Mouse (Mus musculus) midbrain, embryonic 14.5 days (tissue): Measurements from ENCODE around the gene Spata4. TPM values are rescaled to one million over a fixed set of nuclear protein-coding genes. Genes with fewer than 3 reads are reported as not detected.
A peak's percentile ranks its signal among the peaks of the same experiment; 100 is the strongest.

ENCODE experiments used
- ATAC-seq: fragments of 200-750 bp; cut with Nextera tagmentation; 2 replicates; pipeline ENCODE4 v1.8.0; 2017; ENCODE audit warnings: moderate number of reproducible peaks, moderate library complexity; ENCODE audit not compliant: low FRiP score, low TSS enrichment
- DNase-seq: peaks from one replicate; pipeline ENCODE4 v3.0.0-alpha.2; 2015
- H3K27ac ChIP-seq: fragments of 300-500 bp; sonication (generic); replicated peaks from 2 replicates; pipeline ENCODE4 v1.5.1; 2014; ENCODE audit warnings: mild to moderate bottlenecking, low read depth, low read length, moderate library complexity
- H3K27me3 ChIP-seq: fragments of 300-500 bp; sonication (generic); 2 replicates; pipeline ENCODE4 v1.6.1; 2014; ENCODE audit warnings: low read length, control low read depth, mixed read lengths; ENCODE audit not compliant: control insufficient read depth, insufficient read depth
- H3K36me3 ChIP-seq: fragments of 300-500 bp; sonication (generic); 2 replicates; pipeline ENCODE4 v1.6.1; 2014; ENCODE audit warnings: low read length, control low read depth; ENCODE audit not compliant: control insufficient read depth, insufficient read depth
- H3K4me1 ChIP-seq: fragments of 300-500 bp; sonication (generic); 2 replicates; pipeline ENCODE4 v1.6.1; 2014; ENCODE audit warnings: mild to moderate bottlenecking, antibody characterized with exemption, low read length, control low read depth; ENCODE audit not compliant: control insufficient read depth, insufficient read depth
- H3K4me2 ChIP-seq: fragments of 300-500 bp; sonication (generic); 2 replicates; pipeline ENCODE4 v1.6.1; 2014; ENCODE audit warnings: mild to moderate bottlenecking, low read length, moderate library complexity
- H3K4me3 ChIP-seq: fragments of 300-500 bp; sonication (generic); replicated peaks from 2 replicates; pipeline ENCODE4 v1.5.1; 2014; ENCODE audit warnings: low read depth, low read length
- H3K9ac ChIP-seq: fragments of 300-500 bp; sonication (generic); replicated peaks from 2 replicates; pipeline ENCODE4 v1.6.1; 2014; ENCODE audit warnings: mild to moderate bottlenecking, low read length, moderate library complexity
- H3K9me3 ChIP-seq: fragments of 300-500 bp; sonication (generic); 2 replicates; pipeline ENCODE4 v1.6.1; 2016; ENCODE audit warnings: low read length, control low read depth, mixed read lengths; ENCODE audit not compliant: control insufficient read depth
- WGBS: fragments of 180-500 bp; shearing (Covaris S2); extraction: QIAGEN DNeasy Blood & Tissue Kit; methylation state at CpG from one replicate; pipeline ENCODE4 v1.1.7; 2014; 5-methylcytosine and 5-hydroxymethylcytosine counted together
- polyA plus RNA-seq: library from polyadenylated mRNA; unstranded; fragments of >200 nt; fragmentation: Nextera tagmentation; extraction: Ambion mirVana; gene quantifications from 2 replicates; pipeline ENCODE4 v1.2.1, GENCODE M21; 2014

The Spata4 gene
- polyA plus RNA-seq, 1 experiment from 2014 or later = not detected

- H3K27ac ChIP-seq = no peak overlapping the region
- H3K9ac ChIP-seq = no peak overlapping the region
- WGBS = 56% methylated on average over 4 of the region's 4 CpGs
- no peak for ATAC-seq
- DNase-seq = peak; percentile 47
- no peaks in the 10 kb centered on the region for H3K9me3 ChIP-seq
- no peak overlapping the region for H3K4me2 ChIP-seq
- no peaks in the 10 kb centered on the region for H3K36me3 ChIP-seq
- no peaks in the 10 kb centered on the region for H3K27me3 ChIP-seq
- no peaks in the 10 kb centered on the region for H3K4me1 ChIP-seq
- H3K4me3 ChIP-seq = no peak overlapping the region
Observed at GRCm38 (mm10) chr8:54638634-54639033, 38.1 kb downstream of the Spata4 start.

Other genes with a start within 250 kb of the Spata4 start
- 5.9 and 7.0 TPM in 2 replicates for gene Asb5, start 71.2 kb upstream of the Spata4 start, polyA plus RNA-seq
- 46.0 and 57.5 TPM in 2 replicates for gene Spcs3, start 70.8 kb upstream of the Spata4 start, polyA plus RNA-seq